Mouse (Mus musculus) cortical plate, adult 2 months (tissue): ENCODE measurements around the gene 4930539E08Rik.

ENCODE experiments used
- CTCF ChIP-seq: fragments of 200-500 bp; IDR thresholded peaks from 2 replicates; pipeline ENCODE4 v1.5.1; 2011; ENCODE audit warnings: mild to moderate bottlenecking, control low read depth, low read length; ENCODE audit not compliant: insufficient read depth; ENCODE audit errors: extremely low read depth
- POLR2A ChIP-seq: fragments of 200-500 bp; IDR thresholded peaks from 2 replicates; pipeline ENCODE4 v1.6.1; 2011; ENCODE audit warnings: mild to moderate bottlenecking, low read length, control low read depth; ENCODE audit not compliant: insufficient read depth; ENCODE audit errors: extremely low read depth

DNA sequence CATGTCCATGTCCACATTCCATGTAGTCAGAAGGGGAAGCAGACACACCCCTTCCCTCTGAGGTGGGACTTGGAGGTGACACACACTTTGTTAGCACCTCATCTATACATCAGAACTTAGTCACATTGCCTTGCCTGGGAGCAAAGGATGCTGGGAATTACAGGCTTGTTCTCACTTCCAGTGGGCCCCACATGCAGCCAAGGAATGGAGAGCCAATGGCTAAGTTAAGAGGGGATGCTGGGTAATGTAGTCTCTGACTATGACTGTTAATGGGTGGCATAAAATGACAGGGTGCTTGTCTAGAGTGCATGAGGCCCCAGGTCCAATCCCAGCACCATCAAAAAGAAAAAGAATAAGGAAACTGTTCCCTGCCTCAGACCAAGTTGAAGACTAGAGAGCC, 48.2 kb downstream of the 4930539E08Rik start:
- TF ChIP-seq POLR2A (no peak), CTCF (no peak)
